Mouse (Mus musculus) MEL (cell line): ENCODE measurements at regions not wholly inside any gene's neighbourhood (a gene's known extent, or its start where the extent isn't known, plus 50 kb on each side); places are given as distances from the start of the nearest gene placed in this dataset.

Experiments used
- CHD2 ChIP-seq: IDR thresholded peaks from 2 replicates; pipeline ENCODE4 v1.6.1; 2011; ENCODE audit warnings: low read length, improper control_type of control experiment
- CTCF ChIP-seq, 3 experiments: IDR thresholded peaks in 2 of 3; conservative IDR thresholded peaks in 1 of 3; 2 replicates each; pipeline ENCODE4 v1.5.1; 2011 to 2012; ENCODE audit warnings: low read length in 3 of 3, low read depth in 2 of 3, mild to moderate bottlenecking in 2 of 3, improper control_type of control experiment in 1 of 3, inconsistent platforms in 1 of 3, mixed read lengths in 1 of 3, moderate library complexity in 1 of 3; ENCODE audit not compliant: control insufficient read depth in 1 of 3, insufficient read depth in 1 of 3, poor library complexity in 1 of 3, severe bottlenecking in 1 of 3
- E2F4 ChIP-seq: IDR thresholded peaks from 2 replicates; pipeline ENCODE4 v1.6.1; 2011; ENCODE audit warnings: low read depth, low read length, improper control_type of control experiment, borderline replicate concordance
- MEF2A ChIP-seq: IDR thresholded peaks from 2 replicates; pipeline ENCODE4 v1.6.1; 2014; ENCODE audit warnings: low read depth, mild to moderate bottlenecking, inconsistent platforms, low read length, improper control_type of control experiment; ENCODE audit not compliant: poor library complexity, insufficient replicate concordance, severe bottlenecking; ENCODE audit errors: extremely low read depth
- MYC ChIP-seq: IDR thresholded peaks from 2 replicates; pipeline ENCODE4 v1.6.1; 2011; ENCODE audit warnings: low read depth, mild to moderate bottlenecking, low read length, improper control_type of control experiment, moderate library complexity
- POLR2A ChIP-seq, 2 experiments: IDR thresholded peaks; 2 replicates each; pipeline ENCODE4 v1.6.1; 2011 to 2012; ENCODE audit warnings: low read length in 2 of 2, mild to moderate bottlenecking in 2 of 2, control low read depth in 1 of 2, improper control_type of control experiment in 1 of 2, low read depth in 1 of 2, moderate library complexity in 1 of 2; ENCODE audit not compliant: control insufficient read depth in 1 of 2, insufficient read depth in 1 of 2, poor library complexity in 1 of 2
- POLR2AphosphoS5 ChIP-seq: IDR thresholded peaks from 2 replicates; pipeline ENCODE4 v1.6.1; 2012; ENCODE audit warnings: low read depth, borderline replicate concordance, mild to moderate bottlenecking, inconsistent platforms, low read length, moderate library complexity, mixed read lengths
- ZC3H11A ChIP-seq: IDR thresholded peaks from 2 replicates; pipeline ENCODE4 v1.6.1; 2012; ENCODE audit warnings: low read depth, mild to moderate bottlenecking, inconsistent platforms, low read length, improper control_type of control experiment
- ZMIZ1 ChIP-seq: IDR thresholded peaks from 2 replicates; pipeline ENCODE4 v1.6.1; 2012; ENCODE audit warnings: low read depth, mild to moderate bottlenecking, inconsistent platforms, low read length, improper control_type of control experiment, moderate library complexity

- TF ChIP-seq POLR2AphosphoS5 (no peak), CTCF (IDR thresholded peaks at IDR 0.05 in 2 of 3, conservative IDR thresholded peaks at IDR 0.05 in 1 of 3; ENCODE audit: control insufficient read depth in 1 of 3, insufficient read depth in 1 of 3, low read depth in 2 of 3, low read length in 3 of 3, poor library complexity in 1 of 3, severe bottlenecking in 1 of 3) (no peak), MYC (no peak), POLR2A (IDR thresholded peaks at IDR 0.05; ENCODE audit: control insufficient read depth in 1 of 2, insufficient read depth in 1 of 2, low read depth in 1 of 2, low read length in 2 of 2, poor library complexity in 1 of 2) (no peak), ZC3H11A (no peak), ZMIZ1 (no peak), CHD2 (no peak), E2F4 (no peak), MEF2A (no peak)
Observed at GRCm38 (mm10) chr12:35833285-35833684, 92.1 kb upstream of the Agr3 start.
